Mouse (Mus musculus) hindbrain, embryonic 16.5 days (tissue): Measurements from ENCODE around the gene Heatr6. TPM values are rescaled to one million over a fixed set of nuclear protein-coding genes. Genes with fewer than 3 reads are reported as not detected.

Experiments
- ATAC-seq: fragments of 200-750 bp; cut with Nextera tagmentation; 2 replicates; pipeline ENCODE4 v1.8.0; 2017; ENCODE audit warnings: moderate TSS enrichment, moderate library complexity
- H3K27ac ChIP-seq: fragments of 300-500 bp; sonication (generic); 2 replicates; pipeline ENCODE4 v1.5.1; 2014; ENCODE audit warnings: low read depth, mild to moderate bottlenecking, control low read depth, low read length, moderate library complexity
- H3K27me3 ChIP-seq: fragments of 300-500 bp; sonication (generic); replicated peaks from 2 replicates; pipeline ENCODE4 v1.6.1; 2014; ENCODE audit warnings: low read length; ENCODE audit not compliant: control insufficient read depth, insufficient read depth
- H3K36me3 ChIP-seq: fragments of 300-500 bp; sonication (generic); 2 replicates; pipeline ENCODE4 v1.6.1; 2014; ENCODE audit warnings: mild to moderate bottlenecking, low read length, moderate library complexity, mixed read lengths; ENCODE audit not compliant: control insufficient read depth, insufficient read depth
- H3K4me1 ChIP-seq: fragments of 300-500 bp; sonication (generic); 2 replicates; pipeline ENCODE4 v1.6.1; 2014; ENCODE audit warnings: low read depth, low read length; ENCODE audit not compliant: control insufficient read depth, insufficient read depth
- H3K4me2 ChIP-seq: fragments of 300-500 bp; sonication (generic); 2 replicates; pipeline ENCODE4 v1.6.1; 2014; ENCODE audit warnings: mild to moderate bottlenecking, low read length, control low read depth, moderate library complexity
- H3K4me3 ChIP-seq: fragments of 300-500 bp; sonication (generic); 2 replicates; pipeline ENCODE4 v1.5.1; 2014; ENCODE audit warnings: mild to moderate bottlenecking, low read length, control low read depth, moderate library complexity
- H3K9ac ChIP-seq: fragments of 300-500 bp; sonication (generic); 2 replicates; pipeline ENCODE4 v1.6.1; 2014; ENCODE audit warnings: low read depth, mild to moderate bottlenecking, control low read depth, low read length, moderate library complexity
- H3K9me3 ChIP-seq: fragments of 300-500 bp; sonication (generic); 2 replicates; pipeline ENCODE4 v1.6.1; 2014; ENCODE audit warnings: mild to moderate bottlenecking, low read length, moderate library complexity; ENCODE audit not compliant: control insufficient read depth
- WGBS: fragments of 180-500 bp; shearing (Covaris S2); extraction: QIAGEN DNeasy Blood & Tissue Kit; methylation state at CpG from one replicate; pipeline ENCODE4 v1.1.7; 2014; 5-methylcytosine and 5-hydroxymethylcytosine counted together
- polyA plus RNA-seq: library from polyadenylated mRNA; unstranded; fragments of >200 nt; fragmentation: Nextera tagmentation; extraction: Ambion mirVana; gene quantifications from 2 replicates; pipeline ENCODE4 v1.2.1, GENCODE M21; 2015

The Heatr6 gene
- polyA plus RNA-seq, 1 experiment from 2014 or later, result 26.6 TPM

GRCm38 (mm10) chr11:83731116-83731515 is 22.4 kb upstream of the Heatr6 start:
- Histone ChIP-seq H3K27me3 (no peaks in the 10 kb centered on the region), H3K4me2 (no peak overlapping the region), H3K4me3 (no peak overlapping the region), H3K9ac (no peak overlapping the region), H3K4me1 (no peaks in the 10 kb centered on the region), H3K9me3 (0 out of 2 replicates have a peak, but pooled peaks cover 2% of the 10 kb centered on the region), H3K36me3 (no peaks in the 10 kb centered on the region), H3K27ac (no peak overlapping the region)
- no peak for ATAC-seq
- WGBS, result 89% methylated on average over 1 of the region's 1 CpGs

DNA sequence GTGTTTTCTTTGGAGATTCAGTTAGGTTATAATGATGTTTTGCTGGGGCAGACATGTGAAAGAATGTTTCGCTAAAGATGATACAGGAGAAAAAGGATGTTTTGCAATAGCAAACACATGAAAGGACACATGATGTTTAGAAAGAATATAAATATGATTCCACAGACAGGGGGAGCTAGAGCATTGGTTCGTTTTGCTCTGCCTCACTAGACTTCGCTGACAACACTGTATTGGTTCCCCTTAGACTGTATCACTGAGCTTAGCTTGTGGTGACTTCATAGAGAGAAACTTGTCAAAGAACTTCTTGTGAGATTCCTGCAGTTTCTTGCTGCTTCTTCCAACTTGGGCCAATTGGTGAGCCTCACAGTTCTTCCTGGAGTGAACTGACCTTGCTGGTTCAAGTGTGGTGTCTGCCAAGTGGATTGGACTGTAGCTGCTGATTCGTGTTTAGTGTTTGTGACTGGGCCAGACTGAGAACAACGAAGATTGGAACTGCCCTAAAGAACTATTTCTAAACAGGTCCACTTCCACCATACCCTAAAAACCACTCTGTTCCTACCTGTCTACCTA is 20.3 kb upstream of the Heatr6 start:
- Histone ChIP-seq H3K27ac (no peak overlapping the region), H3K27me3 (no peaks in the 10 kb centered on the region), H3K4me2 (no peak overlapping the region), H3K4me3 (no peak overlapping the region), H3K4me1 (no peaks in the 10 kb centered on the region), H3K36me3 (no peaks in the 10 kb centered on the region), H3K9me3 (0 out of 2 replicates have a peak, but pooled peaks cover 2% of the 10 kb centered on the region), H3K9ac (no peak overlapping the region)
- ATAC-seq, result no peak
- WGBS, result 84% methylated on average over 5 of the region's 5 CpGs

GRCm38 (mm10) chr11:83734215-83734614 is 19.3 kb upstream of the Heatr6 start:
- Histone ChIP-seq H3K4me2 (no peak overlapping the region), H3K4me3 (no peak overlapping the region), H3K27me3 (no peaks in the 10 kb centered on the region), H3K36me3 (no peaks in the 10 kb centered on the region), H3K27ac (no peak overlapping the region), H3K9me3 (0 out of 2 replicates have a peak, but pooled peaks cover 2% of the 10 kb centered on the region), H3K4me1 (no peaks in the 10 kb centered on the region), H3K9ac (no peak overlapping the region)
- 90% methylated on average over 1 of the region's 1 CpGs for WGBS
- no peak for ATAC-seq

GRCm38 (mm10) chr11:83735881-83736280 is 17.6 kb upstream of the Heatr6 start:
- no peaks in the 10 kb centered on the region for H3K4me1 ChIP-seq
- no peak overlapping the region for H3K27ac ChIP-seq
- no peak overlapping the region for H3K4me2 ChIP-seq
- no peaks in the 10 kb centered on the region for H3K36me3 ChIP-seq
- H3K9me3 ChIP-seq, result 0 out of 2 replicates have a peak, but pooled peaks cover 2% of the 10 kb centered on the region
- no peak for ATAC-seq
- no peak overlapping the region for H3K9ac ChIP-seq
- WGBS, result 72% methylated on average over 2 of the region's 2 CpGs
- no peak overlapping the region for H3K4me3 ChIP-seq
- H3K27me3 ChIP-seq, result no peaks in the 10 kb centered on the region

DNA sequence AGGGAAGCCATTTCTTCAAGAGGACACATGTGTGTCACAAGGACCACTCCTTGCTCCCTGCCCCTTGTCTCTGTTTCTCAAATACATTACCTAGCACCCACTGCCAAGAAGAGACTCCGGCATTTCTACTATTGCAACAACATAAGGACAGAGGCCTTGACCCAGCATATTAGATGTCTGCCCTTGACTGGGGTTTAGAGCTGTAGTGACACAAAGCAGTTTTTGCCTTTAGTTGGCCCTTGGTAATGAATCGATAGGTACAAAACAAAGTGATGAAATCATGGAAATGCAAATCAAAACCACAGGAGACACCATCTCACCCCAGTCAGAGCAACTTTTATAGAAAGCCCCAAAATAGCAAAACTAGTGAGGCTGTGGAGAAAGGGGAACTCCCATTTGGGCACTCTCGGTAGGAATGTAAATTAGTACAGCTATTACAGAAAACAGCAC is 16.4 kb upstream of the Heatr6 start:
- H3K9me3 ChIP-seq, result 0 out of 2 replicates have a peak, but pooled peaks cover 2% of the 10 kb centered on the region
- H3K4me1 ChIP-seq, result no peaks in the 10 kb centered on the region
- H3K27ac ChIP-seq, result no peak overlapping the region
- WGBS, result 83% methylated on average over 3 of the region's 3 CpGs
- H3K27me3 ChIP-seq, result no peaks in the 10 kb centered on the region
- H3K9ac ChIP-seq, result no peak overlapping the region
- H3K4me2 ChIP-seq, result no peak overlapping the region
- no peak overlapping the region for H3K4me3 ChIP-seq
- no peak for ATAC-seq
- H3K36me3 ChIP-seq, result no peaks in the 10 kb centered on the region

DNA sequence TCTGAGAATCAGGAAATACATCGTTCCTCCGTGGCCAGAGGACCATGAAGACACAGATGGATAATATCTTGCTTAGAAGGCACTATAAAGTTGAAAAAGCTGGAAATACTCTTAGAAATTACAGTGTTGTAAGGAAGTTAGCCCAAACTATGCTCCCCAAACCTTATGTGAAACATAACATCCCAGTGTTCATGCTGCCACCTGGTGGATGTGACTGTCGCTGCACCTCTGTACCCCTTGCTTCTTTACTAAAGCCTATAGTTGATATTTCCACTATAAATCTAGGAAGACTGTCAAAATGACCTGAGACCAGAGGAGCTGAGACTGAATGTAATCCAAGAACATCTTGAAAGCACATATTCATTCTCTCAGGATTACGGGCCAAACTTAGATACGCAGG is 14.3 kb upstream of the Heatr6 start:
- no peak for ATAC-seq
- Histone ChIP-seq H3K27me3 (no peaks in the 10 kb centered on the region), H3K4me2 (no peak overlapping the region), H3K27ac (no peak overlapping the region), H3K36me3 (no peaks in the 10 kb centered on the region), H3K9ac (no peak overlapping the region), H3K4me3 (no peak overlapping the region), H3K4me1 (no peaks in the 10 kb centered on the region), H3K9me3 (no peaks in the 10 kb centered on the region)
- 24% methylated on average over 5 of the region's 5 CpGs for WGBS

DNA sequence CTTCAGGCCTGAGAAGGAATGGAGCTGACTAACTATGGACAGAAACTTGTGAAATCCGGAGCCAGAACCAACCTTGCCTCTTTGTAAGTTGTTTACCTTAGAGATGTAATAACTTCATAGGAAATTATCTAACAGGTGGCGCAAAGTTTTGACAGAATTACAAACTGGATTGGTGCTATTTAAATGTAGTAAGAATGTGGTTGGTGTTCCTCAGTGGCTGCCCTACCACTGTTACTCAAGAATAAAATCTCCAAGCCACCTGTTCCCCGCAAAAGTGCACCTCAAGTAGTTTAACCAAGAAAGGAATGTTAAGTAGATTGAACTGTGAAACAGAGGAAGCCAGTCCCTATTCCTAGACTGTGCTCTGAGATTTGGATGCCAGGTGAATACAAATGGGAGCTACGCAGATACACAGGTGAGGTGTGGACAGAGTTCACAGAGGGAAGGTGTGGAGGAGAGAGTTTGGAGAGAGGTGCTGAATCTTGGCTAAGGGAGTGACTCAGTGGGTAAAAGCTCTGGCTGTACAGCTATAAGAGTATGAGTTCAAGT is 13.0 kb upstream of the Heatr6 start:
- Histone ChIP-seq H3K9me3 (no peaks in the 10 kb centered on the region), H3K4me3 (no peak overlapping the region), H3K27ac (no peak overlapping the region), H3K27me3 (no peaks in the 10 kb centered on the region), H3K36me3 (no peaks in the 10 kb centered on the region), H3K4me1 (no peaks in the 10 kb centered on the region), H3K4me2 (no peak overlapping the region), H3K9ac (no peak overlapping the region)
- WGBS, result 84% methylated on average over 4 of the region's 4 CpGs
- ATAC-seq, result no peak

DNA sequence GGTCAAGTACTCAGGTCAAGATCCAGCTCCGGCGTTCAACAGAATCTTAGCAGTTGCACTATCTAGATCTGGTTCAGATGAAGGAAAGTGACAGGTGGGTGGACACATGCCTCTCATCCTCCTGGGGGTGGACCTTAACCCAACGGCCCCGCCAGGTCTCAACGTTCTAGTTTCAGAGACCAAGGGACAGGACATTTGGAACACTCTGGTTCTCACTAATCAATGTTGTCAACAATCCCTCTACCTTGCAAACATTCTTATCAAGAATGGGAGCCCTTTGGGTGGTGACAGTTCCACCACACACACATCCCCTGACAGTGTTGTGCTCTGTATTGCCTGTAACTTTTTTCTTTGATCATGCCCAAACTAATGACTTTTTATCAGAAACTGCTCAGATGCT is 11.7 kb upstream of the Heatr6 start:
- Histone ChIP-seq H3K27me3 (no peaks in the 10 kb centered on the region), H3K4me3 (no peak overlapping the region), H3K36me3 (no peaks in the 10 kb centered on the region), H3K4me1 (no peaks in the 10 kb centered on the region), H3K9me3 (no peaks in the 10 kb centered on the region), H3K4me2 (no peak overlapping the region), H3K27ac (no peak overlapping the region), H3K9ac (no peak overlapping the region)
- WGBS, result 87% methylated on average over 5 of the region's 5 CpGs
- no peak for ATAC-seq

DNA sequence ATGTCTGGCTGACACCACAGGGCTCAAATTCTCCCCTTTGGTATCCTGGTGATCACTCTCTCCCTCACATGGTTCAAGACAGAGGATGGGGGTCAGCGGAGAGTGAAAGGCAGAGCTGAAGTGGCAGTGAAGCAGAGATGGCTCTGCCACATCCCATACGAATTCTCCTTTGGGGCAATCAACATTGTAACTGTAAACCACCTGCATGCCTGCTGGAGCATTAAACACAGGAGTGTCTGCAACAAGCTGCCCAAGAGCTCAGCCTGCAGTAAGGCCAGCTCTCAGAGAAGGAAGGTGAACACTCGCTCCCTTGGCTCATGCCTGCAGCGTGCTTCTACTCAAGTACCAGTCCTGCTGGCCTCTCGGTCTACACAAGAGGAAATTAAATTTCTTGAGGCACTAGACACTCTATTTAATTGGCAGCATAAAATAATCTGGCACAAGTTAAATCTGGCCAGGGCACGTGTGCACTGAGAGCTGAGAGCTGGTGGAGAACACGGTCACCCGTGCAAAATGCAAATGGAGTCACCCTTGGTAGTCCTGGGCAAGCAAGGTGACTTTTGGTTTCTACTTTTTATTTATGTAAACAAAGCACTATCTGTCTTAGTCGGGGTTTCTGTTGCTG is 10.7 kb upstream of the Heatr6 start:
- H3K4me3 ChIP-seq, result no peak overlapping the region
- 75% methylated on average over 9 of the region's 9 CpGs for WGBS

More for the DNA sequence above, 10.7 kb upstream of the Heatr6 start:
- H3K27me3 ChIP-seq, result no peaks in the 10 kb centered on the region
- H3K27ac ChIP-seq, result no peak overlapping the region
- no peak overlapping the region for H3K4me2 ChIP-seq
- no peaks in the 10 kb centered on the region for H3K9me3 ChIP-seq
- no peak overlapping the region for H3K9ac ChIP-seq
- no peaks in the 10 kb centered on the region for H3K36me3 ChIP-seq
- no peaks in the 10 kb centered on the region for H3K4me1 ChIP-seq
- no peak for ATAC-seq
